Mouse (Mus musculus) gastrocnemius, postnatal 4 days (tissue): ENCODE results near the gene Serpinb7. TPM values are rescaled to one million over a fixed set of nuclear protein-coding genes. Genes with fewer than 3 reads are reported as not detected.

ENCODE experiments used
- DNase-seq, 2 experiments: peaks; one replicate each; pipeline ENCODE4 v3.0.0; 2021 to 2022; ENCODE audit warnings: low spot score in 2 of 2, mixed read lengths in 2 of 2
- long read RNA-seq, 2 experiments: library from polyadenylated mRNA; stranded (forward); transcript quantifications; one replicate each; pipeline ENCODE4 v2.0.0; 2021
- total RNA-seq, 2 experiments: library from RNA; stranded (reverse); gene quantifications; 2 replicates each; pipeline ENCODE4 v1.2.3; 2021

Serpinb7 gene
- not detected for total RNA-seq
- long read RNA-seq, experiment 1, partial matches to known transcripts = 0 of 1 reads
- long read RNA-seq, experiment 1, other reads (novel, unspliced or antisense) = 1 of 1 reads
- long read RNA-seq, experiment 2 = 0 reads

DNA sequence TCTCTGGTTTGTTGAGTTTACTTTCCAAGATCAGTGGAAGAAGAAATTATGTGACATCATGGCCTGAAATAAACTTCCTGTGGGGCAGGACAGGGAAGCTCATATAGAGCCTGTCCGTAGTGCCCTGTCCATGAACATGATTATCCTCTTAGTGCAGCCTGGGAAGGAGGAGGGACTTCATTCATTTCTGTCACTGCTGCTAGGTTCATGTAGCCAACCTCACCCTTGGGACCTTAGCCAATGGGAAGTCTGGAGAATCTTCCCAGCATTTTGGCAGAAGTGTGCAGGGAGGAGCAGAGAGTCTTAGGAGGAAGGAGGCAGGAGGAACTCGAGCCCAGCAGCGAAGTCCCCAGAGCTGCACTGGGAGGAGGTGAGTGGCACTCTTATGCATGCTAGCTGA is at the start of gene Serpinb7:
TSS of gene Serpinb7 (plus strand) at position 301 of the 400 bp plus-strand sequence.
- DNase-seq = no peak

DNA sequence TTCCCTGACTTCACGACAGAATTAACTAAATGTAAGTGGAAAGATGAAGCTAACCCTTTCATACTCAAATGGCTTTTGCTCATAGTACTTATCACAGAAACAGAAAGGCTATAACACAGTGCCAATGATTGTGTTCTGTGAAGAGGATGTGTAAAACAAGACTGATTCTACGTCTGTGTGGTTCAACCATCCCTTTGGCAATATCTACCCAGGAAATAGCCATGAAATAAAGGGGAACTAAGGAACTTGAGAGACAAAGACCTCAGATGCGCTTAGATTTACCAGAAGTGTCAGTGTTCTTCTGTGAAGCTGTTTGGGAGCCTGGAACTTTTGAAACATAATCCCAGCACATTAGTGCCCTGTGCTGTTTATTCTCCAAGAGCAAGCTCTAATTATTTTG is 49.1 kb upstream of the Serpinb7 start:
- DNase-seq = no peak

DNA sequence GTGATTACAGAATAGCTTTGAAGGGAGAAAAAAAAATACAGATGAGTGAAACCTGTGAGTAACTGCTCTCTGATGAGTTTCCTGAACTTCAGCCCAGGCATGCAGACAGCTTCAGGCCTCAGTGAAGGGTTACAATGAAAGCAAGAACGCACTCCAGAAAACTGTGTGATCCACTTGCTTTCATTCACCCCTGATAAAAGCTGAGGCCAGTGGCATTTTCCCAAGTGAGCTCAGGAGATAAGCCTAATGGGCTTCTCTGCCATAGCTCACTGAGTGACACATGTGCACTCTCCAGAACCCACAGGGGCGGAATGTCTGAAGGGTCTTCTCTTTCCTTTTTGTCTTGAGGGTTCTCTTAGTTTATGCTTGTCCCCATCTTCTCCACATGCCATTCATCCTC is 48.3 kb upstream of the Serpinb7 start:
- DNase-seq = no peak

DNA sequence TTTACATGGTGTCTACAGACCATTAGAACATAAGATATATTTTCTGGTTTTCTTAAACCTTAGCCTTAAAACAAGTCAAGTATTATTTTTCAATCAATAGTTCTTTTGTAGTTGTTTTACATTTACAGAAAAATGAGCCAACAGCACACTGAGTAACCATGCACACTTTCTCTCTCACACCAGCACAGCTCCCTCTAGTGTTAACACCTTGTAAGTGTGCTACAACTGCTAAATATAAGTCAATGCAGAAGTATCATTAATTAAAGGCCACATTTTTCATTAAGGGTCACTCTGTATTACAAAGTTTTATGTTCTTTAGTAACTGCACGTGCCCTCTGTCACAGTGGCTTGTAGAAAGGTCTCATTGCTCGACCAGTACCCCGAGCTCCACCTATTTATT is 46.4 kb upstream of the Serpinb7 start:
- DNase-seq = no peak

DNA sequence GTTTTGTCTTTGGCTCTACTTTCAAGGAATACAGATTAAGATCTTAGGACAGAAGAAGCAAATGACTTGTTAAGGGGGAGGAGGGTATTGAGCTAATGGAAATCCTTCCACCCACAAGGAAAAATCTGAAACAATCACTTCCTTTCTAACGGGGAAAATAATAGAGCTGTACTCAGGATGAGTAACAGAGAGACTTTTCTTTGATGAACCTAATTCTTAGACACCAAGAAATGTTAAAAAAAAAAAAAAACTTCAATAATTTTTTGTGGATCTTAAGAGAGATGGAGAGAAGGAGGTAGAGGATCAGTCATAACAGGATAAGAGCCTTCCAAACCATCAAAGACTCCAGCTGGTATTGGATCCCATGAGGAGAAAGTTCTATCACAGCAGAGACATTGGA is 38.6 kb upstream of the Serpinb7 start, which contains the start of gene Serpinb11:
TSS of gene Serpinb11 (plus strand) at position 301 of the 400 bp plus-strand sequence.
- no peak for DNase-seq

DNA sequence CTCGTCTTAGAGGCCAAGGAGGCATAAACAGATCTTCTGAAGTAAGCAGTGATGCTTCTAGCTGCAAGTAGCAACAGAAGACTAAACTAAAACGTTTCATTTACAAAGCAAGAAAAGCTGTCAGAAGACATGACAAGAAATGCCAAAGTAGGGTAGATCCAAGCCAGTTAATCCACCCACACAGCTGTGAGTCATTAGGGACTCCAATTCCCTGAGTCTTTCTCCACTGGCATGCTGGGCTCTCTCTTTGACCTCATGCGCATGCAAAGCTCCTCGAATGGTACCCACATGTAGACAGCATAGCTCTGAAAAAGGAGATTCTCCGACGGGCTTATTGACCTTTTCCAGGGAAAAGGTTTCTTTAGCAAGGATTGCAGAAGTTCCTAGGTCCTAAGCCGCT is 33.5 kb upstream of the Serpinb7 start:
- no peak for DNase-seq

DNA sequence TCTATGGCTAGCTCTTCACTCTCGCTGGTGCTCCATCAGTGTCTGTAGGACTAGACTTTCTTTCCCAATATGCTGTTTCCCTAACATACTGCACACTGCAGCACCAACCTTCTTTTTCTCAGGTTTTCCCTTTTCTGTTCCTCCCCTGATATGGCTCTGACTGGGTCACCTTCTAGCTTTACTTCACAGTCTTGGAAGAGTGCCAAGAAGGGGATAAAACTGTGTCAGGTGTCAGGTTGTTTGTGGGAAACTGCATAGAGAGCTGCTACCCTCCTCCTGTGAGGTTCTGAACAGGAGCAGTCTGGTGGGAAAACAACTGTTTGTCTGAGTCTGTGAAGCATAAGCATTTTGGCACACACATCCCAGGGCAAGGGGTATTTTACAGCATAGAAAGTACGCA is 30.5 kb upstream of the Serpinb7 start:
- no peak for DNase-seq

DNA sequence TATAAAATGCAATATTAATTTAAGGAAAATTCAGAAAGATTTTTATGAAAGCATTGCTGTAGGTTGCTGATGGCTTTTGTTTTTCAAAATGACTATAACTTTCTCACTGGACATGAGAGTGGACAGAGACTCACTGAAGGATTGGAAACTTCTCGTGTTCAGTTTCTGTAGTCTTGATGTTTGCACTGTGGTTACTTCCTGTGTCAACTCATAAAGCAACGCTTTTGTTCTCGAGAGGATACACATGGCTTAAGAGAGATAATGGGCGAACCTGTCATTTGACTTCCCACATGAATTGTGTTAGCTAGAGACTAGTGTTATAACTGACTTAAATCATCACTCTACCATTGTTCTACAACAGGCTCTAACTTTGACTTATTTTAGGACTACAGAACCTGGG is 22.5 kb upstream of the Serpinb7 start:
- no peak for DNase-seq

DNA sequence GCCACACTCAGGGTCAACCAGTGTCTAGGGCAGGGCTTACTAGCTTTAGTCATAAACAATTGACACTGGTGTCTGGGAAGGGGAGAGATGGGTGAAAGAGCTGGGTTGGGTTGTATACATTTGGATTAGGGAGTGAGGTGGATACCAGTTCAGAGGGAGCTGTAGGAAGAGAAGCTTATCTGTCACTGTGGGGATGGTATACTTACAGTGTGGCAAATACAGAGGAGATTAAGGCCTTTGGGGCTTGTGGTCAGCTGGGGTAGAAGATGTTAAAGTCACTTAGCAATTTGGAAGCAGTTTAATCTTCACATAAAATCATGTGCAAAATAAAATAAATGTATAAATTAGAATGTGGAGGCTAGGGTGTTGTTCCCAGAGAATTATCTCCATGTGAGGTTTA is 21.1 kb upstream of the Serpinb7 start:
- no peak for DNase-seq

DNA sequence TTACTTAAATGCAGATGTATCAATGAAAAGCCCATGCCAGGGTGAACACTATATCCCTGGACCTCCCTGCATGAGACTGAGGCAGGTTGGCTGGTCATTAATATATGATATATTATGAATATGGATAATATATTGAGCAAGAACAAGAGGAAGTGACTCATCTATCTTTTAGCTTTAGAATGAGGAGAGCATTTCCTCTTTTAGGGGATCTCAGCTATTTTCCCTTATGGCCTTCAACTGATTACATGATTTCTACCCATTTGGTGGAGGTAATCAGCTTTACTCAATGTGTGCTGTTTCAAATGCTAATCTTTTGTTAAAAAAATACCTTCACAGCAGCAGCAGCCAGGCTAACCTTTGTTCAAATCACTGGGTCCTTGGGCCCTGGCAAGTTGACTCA is 18.0 kb upstream of the Serpinb7 start:
- DNase-seq = no peak

DNA sequence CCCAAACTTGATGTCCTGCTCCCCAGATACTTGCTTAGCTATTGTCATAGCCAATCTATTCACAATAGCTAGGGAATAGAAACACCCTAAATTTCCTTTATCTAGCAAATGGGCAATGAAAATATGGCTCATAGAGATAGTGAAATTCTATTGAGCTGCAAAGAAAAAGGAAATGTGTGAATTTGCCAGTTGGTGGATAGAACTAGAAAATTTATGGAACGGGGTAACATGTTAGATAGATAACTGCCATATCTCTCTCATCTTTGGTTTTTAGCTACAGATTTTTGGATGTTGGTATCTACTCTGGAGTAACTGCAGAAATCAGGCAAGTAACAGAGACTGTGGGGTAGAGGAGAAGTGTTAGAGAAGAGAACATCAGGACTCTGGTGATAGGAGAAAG is 17.1 kb upstream of the Serpinb7 start:
- no peak for DNase-seq

DNA sequence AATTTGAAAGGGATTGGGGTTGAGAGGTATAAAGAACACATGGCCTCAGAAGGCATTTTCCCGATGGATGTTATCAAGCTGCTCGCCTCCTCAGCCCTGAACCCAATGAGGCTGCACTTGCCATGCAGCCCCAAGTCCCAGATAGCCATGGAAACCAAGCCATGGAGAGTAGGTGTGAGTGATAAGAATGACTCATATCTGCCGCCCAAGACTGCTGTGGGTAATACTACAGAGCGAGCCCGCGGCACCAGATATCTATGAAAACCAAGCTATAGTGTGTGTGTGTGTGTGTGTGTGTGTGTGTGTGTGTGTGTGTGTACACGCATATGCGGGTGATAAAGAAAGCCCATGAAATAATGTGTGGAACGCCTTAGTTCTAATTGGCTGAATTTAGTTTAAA is 14.9 kb upstream of the Serpinb7 start:
- DNase-seq = no peak

DNA sequence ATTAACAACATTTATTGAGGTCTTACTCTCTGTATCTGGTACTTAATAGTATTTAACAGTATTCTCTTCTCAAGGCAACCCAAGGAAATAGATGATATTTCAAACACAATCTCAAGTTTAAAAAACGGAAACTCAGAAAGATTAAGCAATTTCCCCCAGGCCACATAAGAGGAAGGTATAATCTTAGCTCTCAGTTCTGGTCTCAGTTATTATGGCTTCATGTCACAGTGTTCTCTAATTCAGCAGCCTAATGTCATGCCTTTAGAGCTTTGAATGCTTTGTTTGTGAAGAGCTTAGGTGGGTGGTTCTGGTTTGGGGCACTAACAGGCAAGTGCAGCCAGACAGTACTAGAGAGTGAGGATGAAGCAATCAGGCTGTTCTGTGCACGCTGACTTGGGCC is 9.7 kb upstream of the Serpinb7 start:
- DNase-seq = no peak

DNA sequence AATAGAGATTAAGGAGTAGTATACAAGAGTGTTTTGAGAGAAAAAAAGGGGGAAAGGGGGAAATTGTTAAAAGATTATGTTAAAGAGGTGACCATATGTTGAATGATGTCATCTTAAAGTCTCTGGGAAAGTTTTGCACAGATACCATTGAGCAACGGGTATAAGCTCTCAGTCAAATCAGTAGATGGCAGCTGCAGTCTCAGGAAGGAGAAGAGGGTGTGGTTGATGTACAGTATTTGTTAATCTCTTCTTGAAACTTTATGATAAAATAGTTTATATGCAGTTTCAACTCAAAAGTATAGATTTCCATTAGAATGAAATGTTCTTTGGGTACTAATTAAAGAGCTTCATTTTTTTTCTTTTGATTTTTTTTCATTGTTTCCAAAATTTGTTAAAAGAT is 2.0 kb upstream of the Serpinb7 start:
- no peak for DNase-seq

DNA sequence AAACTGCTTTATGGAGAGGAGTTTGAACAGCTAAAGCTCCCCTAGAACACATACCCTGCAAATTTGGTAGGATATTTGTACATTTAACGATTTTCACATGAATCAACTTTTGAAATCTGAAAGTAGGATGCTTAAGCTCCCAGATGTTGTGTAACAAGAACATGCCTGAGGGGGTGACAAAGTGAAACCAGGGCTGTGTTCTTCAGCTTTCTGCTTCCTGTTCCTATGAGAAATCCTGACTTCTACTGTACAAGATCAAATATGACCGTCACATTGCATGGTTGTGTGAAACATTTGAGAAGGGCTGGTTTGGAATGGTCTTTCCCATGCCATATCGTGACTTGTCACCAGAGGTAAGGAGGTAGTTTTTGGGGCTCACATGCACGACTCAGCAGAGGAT is 2.6 kb downstream of the Serpinb7 start:
- DNase-seq = no peak

DNA sequence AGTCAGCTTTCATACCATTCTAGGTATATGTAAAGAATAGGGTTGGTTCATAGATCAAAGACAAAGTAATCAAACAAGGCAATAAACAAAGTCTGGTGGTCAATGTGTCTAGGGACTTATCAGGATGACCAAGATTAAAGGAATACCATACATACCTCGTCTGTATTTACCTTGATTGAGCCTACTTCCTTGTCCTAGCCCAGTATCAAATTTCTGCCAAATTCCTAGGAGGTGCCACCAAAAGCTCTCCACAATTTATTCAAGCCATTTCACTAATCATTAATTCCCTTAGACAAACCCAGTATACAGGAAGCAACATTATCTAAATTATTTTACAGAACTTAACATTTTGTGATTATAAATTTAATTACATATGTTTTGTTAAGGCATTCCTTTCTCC is 15.2 kb downstream of the Serpinb7 start:
- DNase-seq = no peak

DNA sequence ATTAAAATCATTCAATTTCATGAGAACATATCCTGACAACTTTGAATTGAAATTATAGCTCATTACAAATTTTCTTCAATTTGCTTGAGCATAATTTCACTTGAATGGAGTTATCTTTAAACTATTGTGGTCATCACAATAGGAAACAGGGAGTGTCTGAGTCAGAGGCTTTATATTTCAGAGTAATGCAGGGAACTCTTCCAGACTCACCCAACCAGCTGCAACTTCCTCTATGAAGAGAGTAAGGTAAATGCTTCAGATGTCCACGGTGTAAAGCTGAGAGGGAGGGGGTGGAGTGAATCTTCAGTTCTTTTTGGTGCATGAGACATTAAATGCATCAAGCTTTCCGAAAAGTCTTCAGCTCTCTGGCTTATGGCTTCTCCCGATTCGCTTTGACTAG is 23.0 kb downstream of the Serpinb7 start:
- DNase-seq = no peak

DNA sequence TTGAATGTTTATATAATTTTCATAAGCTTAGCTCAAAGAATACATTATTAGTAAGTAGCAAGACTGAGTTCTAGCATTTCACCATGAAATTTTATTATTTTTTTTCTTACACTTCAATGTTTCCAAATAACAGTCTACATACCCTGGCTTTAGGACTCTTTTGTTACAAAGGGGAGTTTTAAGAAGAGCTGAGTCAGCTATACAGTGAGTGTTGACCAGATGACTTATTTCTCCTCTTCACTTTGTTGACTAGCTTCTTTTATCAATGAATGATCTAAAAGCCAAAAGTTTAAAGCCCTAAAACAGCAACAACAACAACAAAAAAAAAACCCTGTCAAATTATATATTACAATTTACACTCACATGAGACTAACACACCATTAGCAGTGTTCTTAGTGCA is 31.8 kb downstream of the Serpinb7 start:
- no peak for DNase-seq

DNA sequence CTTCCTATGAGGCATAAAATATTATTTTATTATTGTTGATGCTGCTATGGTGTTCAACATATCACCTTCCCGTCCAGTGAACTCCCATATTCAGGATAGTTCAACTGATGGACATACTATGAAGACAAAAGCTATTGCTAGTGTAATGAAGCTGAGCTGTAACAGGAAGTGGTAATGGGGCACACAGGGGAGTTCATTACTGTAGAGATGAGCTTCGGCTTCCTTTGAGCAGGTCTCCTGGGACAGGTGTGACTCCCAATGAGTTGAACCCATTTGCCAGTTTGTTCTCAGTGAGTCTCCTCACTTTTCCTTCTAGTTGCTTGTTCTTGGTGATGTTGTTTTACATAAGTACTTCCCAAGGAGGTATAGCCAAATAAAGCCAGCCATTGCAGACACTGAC is 36.1 kb downstream of the Serpinb7 start:
- DNase-seq = no peak

DNA sequence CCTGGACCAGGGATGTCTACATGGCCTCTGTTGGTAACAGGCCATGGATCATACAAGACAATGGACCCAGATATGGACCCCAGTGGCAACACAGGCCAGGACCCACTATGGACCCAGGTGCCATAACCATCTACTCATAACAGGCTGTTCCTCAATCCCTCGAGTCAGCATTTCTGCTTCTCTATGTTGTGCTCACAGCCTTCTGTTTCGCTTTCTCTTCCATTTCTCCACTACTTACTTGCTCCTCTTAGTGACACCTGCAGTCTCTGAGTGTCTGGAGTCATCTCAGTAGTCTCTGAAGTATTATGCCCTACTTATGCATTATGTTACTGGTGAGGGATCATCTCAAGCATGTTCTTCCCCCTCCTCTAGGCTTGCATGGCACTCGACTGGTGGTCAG is 40.0 kb downstream of the Serpinb7 start:
- no peak for DNase-seq

DNA sequence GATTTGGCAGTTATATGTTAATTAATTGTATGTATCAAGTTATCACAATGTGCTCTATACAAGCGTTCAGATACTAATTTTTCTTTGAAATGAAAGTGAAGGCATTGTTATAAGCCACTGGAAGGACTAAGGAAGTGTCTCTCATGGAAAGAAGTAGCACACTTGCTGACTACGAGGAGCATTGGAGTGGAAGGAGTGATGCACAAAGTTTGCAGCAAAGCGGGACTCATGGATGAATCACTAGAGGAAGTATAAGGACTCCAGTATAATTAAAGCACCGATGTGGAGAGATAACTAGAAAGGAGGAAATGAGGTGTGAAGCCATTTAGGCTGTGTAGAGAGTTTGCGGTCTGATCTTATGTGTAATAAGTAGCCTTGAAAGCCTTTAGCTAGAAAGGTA is 45.9 kb downstream of the Serpinb7 start:
- no peak for DNase-seq

DNA sequence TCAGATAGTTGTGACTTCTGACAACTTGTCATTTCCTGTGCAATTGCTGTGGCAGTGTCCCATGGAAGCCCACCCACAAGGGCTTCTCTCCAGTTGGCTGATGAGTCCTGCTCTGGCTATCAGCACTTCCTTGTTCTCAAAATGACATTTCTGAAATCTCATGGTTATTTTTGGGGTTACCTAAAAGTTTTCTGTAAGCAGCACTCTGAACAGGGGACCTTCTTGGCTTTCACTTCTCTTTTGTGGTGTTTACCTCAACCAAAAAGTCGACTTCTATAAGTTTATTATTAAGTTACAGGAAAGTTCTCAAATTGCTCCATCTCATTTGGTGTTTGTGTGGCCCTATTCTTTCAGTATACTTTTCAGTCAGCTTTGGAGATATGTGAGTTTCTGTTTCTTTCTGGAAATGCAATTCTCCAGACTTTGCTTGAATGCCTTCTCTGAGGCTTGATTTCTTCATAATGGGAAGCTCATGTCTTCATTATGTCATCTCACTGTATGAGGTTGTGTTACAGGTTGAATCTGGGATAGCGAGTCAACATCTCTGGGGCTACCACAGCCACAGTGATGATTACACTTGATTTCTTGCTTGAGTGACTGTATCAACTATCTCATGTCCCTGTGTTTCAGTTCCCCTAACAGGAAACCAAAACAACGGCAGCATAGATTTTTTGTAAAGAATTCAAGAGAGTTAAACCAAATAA is 47.9 kb downstream of the Serpinb7 start:
- DNase-seq = no peak

DNA sequence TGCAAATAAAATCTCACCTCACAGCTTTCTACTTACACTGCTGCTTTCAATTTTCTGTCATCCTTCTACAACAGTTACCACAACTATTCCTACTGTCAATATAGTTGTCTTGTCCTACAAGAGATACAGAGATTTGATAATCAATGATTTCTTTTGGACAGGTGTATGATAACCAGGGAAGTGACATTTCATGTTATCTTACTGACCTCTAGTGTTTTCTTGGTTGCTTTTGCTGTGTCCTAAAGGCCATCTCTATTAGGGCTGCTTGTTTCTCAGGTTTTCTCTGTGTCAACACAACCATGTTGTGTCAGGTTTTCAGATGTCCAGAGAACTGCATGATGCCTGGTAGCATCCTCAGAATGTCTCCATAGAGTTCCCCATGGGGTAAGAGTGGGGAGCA is 80.5 kb downstream of the Serpinb7 start:
- DNase-seq = no peak
